Mouse (Mus musculus) A20 (cell line): ENCODE data around the gene Myo1b.
A peak's percentile ranks its signal among the peaks of the same experiment; 100 is the strongest.

Experiments
- DNase-seq: peaks from one replicate; pipeline ENCODE4 v3.0.0-alpha.2; 2011; ENCODE audit warnings: low read depth, low spot score

The Myo1b gene

GRCm38 (mm10) chr1:51734721-51735120 lies 181.2 kb downstream of the Myo1b start:
- DNase-seq = no peak

- no peak for DNase-seq
These were observed 186.5 kb downstream of the Myo1b start for GRCm38 (mm10) chr1:51729407-51729806.

GRCm38 (mm10) chr1:51728816-51729215 lies 187.1 kb downstream of the Myo1b start:
- DNase-seq = no peak

GRCm38 (mm10) chr1:51719897-51720673 lies 195.8 kb downstream of the Myo1b start:
- DNase-seq = no peak

GRCm38 (mm10) chr1:51710831-51711230 lies 205.0 kb downstream of the Myo1b start:
- no peak for DNase-seq

GRCm38 (mm10) chr1:51706106-51706505 lies 209.8 kb downstream of the Myo1b start:
- DNase-seq = no peak

- DNase-seq = peak; percentile 6
These were observed 211.3 kb downstream of the Myo1b start for GRCm38 (mm10) chr1:51704610-51705009.
